Mouse (Mus musculus) Patski (cell line): ENCODE measurements around the gene Gm28308. TPM values are rescaled to one million over a fixed set of nuclear protein-coding genes. Genes with fewer than 3 reads are reported as not detected.
A peak's percentile ranks its signal among the peaks of the same experiment; 100 is the strongest.

Experiments
- ATAC-seq: fragments of 100-300 bp; one replicate; pipeline ENCODE4 v1.8.0; 2021
- CTCF ChIA-PET: fragments of 350-600 bp; sonication (Branson Sonifier 250); formaldehyde crosslinking; loops from one replicate; lab custom pipeline; 2022; ENCODE audit warnings: inconsistent platforms; lab: Charles Lee
- POLR2A ChIA-PET: fragments of 350-600 bp; sonication (Branson Sonifier 250); formaldehyde crosslinking; loops from one replicate; lab custom pipeline; 2022; ENCODE audit warnings: antibody characterized with exemption, inconsistent platforms; lab: Charles Lee
- DNase-seq: peaks from one replicate; pipeline ENCODE4 v3.0.0-alpha.2; 2011; ENCODE audit warnings: low read depth, low spot score
- H3K27me3 ChIP-seq: fragments of 371-371 bp; one replicate; pipeline ENCODE4 v1.5.1; 2021
- CTCF ChIP-seq: fragments of 100-300 bp; IDR thresholded peaks from one replicate; pipeline ENCODE4 v1.5.1; 2021
- in situ Hi-C: fragments of 300-500 bp; cut with MboI; formaldehyde crosslinking; loops from 3 replicates; pipeline ENCODE4 v1.11.1; 2018; ENCODE audit warnings: low pct_unique_long_range_greater_than_20kb, mixed read lengths
- polyA plus RNA-seq: library from polyadenylated mRNA; unstranded; gene quantifications from one replicate; pipeline ENCODE4 v1.2.3, GENCODE M21; 2021

Gene Gm28308
- polyA plus RNA-seq, 1 experiment from 2014 or later: 8.7 TPM

DNA sequence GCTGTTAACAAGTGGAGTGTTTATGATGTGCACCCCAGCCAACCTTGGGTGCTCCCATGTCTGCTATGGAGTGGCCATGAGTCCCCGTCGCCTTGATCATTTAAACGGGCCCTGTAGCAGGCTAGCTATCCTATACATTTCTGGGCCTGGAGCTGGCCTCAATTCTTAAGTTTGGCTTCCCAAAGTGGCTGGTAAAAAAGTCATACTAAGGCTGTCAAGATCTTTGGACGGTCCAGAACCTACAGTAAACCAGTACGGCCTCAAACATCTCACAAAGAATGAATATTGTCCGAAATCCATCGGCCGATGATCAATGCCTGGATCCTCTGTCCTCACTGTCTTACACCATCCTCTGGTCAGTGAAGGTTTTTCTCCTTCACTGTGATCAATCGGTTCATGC lies 22.1 kb upstream of the Gm28308 start:
- DNase-seq (no peak), ATAC-seq (no peak)
- POLR2A ChIA-PET: interaction anchor here (21.2 to 37.4 kb wide), 3 partner anchors 4 to 58 kb away, joined by 378 to 778 read pairs (median 778); partner anchors contain the start of genes 5730596B20Rik, Gm28308, Hoxa10 and Hoxa11
- in situ Hi-C loops: loop anchor here (25.0 kb wide), 1 partner anchor 1248 kb away; no protein-coding TSS in a partner anchor
- H3K27me3 ChIP-seq: no peaks in the 10 kb centered on the region
- no peak for TF ChIP-seq CTCF
- CTCF ChIA-PET: interaction anchor here (0.9 to 2.3 kb wide), 4 partner anchors 10 to 60 kb away, joined by 3 to 11 read pairs (median 4); partner anchors contain the start of genes Gm28308, Hoxa11 and Hoxa3

DNA sequence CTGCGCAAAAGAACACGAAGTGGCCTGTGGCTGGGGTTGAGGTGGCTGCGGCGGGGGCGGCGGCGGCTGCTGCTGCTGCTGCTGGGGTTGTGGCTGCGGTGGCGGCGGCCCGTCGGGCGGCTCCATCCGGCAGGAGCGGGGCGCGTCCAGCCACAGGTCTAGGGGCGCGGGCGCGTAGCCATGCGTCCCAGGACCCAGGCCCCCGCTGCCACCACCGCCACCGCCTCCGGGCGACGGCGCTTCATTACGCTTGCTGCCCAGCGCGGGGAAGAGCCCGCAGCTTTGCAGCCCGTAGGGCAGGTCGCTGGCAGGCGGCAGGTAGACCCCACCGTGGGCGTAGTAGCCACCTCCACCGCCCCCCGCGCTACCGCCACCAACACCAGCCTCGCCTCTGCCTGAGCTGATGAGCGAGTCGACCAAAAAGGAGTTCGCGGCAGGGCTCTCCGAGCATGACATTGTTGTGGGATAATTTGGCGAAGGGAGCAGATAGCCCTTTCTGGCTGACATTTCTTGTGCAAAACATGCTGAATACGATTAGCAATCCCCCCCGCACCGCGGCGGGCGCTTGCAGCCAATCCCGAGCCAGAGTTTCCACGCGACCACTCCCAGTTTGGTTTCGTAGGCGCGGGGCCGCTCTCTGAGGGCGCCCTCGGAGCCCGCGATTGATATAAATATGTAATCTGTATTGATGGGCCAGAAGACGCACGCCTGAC lies 21.4 kb upstream of the Gm28308 start:
- POLR2A ChIA-PET: interaction anchor here (1.9 to 37.4 kb wide), 4 partner anchors 4 to 73 kb away, joined by 8 to 778 read pairs (median 578); partner anchors contain the start of genes 5730596B20Rik, Gm28308, Hoxa10 and Hoxa11
- no peaks in the 10 kb centered on the region for H3K27me3 ChIP-seq
- CTCF ChIA-PET: interaction anchor here (0.9 to 1.6 kb wide), 4 partner anchors 11 to 233 kb away, joined by 3 to 4 read pairs (median 3); partner anchors contain the start of gene Hoxa7
- DNase-seq (no peak), ATAC-seq (peak; percentile 10)
- no peak for TF ChIP-seq CTCF
- in situ Hi-C loops: loop anchor here (25.0 kb wide), 1 partner anchor 1247 kb away; no protein-coding TSS in a partner anchor

DNA sequence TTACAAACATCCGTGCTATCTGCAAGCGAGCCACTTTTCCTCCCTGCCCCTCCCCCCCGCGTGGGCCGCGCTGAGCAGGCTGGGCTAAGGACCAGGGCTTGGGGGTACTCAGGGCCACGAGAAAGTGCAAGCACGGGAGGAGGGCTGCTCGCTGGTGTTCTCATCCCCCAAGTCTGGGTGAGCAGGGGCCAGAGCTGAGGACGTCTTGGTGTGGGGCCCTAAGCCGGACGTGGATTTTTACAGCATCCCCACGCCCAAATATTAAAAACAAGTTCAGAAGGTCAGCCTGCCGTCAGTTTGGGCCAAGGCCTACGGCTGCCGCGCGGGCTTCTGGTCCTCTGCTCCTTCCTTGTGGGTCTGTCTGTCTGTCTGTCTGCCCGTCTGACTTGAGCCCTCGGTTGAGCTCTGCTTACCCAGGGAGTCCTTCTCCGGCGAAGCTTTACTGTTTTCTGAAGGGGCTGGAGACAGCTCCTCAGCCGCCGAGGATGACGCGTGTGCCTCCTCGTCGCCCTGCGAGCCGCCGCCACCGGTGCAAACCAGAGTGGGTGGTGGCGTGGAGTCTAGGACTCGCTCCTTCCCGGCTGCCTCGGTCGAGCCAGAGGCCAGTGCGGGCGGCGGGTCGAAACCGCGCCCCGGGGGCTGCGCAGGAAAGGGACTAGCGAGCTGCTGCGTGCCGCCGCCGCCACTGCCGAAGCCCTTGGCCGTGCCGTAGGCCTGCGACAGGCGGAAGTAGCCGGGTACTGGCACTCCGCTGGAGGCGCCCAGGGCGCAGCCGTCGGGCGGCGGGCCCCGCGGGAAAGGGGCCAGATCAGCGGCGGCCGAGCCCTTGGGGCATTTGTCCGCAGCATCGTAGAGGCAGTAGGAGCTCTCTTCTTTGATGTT lies 20.6 kb upstream of the Gm28308 start:
- ATAC-seq: no peak
- peak; percentile 31 for DNase-seq
- in situ Hi-C loops: loop anchor here (25.0 kb wide), 1 partner anchor 1246 kb away; no protein-coding TSS in a partner anchor
- POLR2A ChIA-PET: interaction anchor here (1.9 to 37.4 kb wide), 4 partner anchors 5 to 73 kb away, joined by 8 to 778 read pairs (median 578); partner anchors contain the start of genes 5730596B20Rik, Gm28308, Hoxa10 and Hoxa11
- CTCF ChIA-PET: interaction anchor here (0.6 to 1.6 kb wide), 5 partner anchors 10 to 232 kb away, joined by 3 to 8 read pairs (median 4); partner anchors contain the start of gene Hoxa7
- H3K27me3 ChIP-seq: no peaks in the 10 kb centered on the region
- no peak for TF ChIP-seq CTCF

DNA sequence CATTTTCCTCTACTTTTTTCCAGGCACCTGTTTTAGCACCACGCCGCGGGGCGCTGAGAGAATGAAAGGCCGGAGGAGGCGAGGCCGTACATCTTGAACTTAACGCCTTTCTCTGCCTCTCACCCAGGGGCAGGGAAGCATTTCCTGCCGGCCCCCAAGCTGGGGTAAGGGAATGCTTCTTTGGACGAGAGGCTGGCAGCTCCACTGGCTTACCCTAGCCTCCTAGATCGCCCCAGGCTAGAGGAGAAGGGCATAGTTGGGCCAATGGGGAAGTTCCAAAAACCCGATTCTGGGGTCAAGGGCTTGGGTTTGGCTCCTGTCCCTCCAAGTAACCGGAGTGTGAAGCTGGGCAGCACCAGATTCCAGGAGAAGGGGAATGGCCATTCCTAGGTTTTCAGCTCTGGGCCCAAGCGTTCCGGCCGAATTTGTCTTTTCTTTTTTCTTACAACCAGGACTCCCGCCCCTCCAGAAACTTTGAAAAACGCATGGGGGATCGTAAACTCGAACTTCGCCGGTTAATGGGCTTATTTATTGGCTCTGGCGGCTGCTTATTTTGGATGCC lies 19.9 kb upstream of the Gm28308 start:
- TF ChIP-seq CTCF: no peak
- no peak for ATAC-seq
- ChIA-PET POLR2A (interaction anchor here (0.6 to 37.4 kb wide), 6 partner anchors 6 to 610 kb away, joined by 4 to 778 read pairs (median 193); partner anchors contain the start of genes 5730596B20Rik, Gm28308, Hoxa10 and Hoxa11), CTCF (interaction anchor here (0.6 to 1.6 kb wide), 5 partner anchors 9 to 231 kb away, joined by 3 to 8 read pairs (median 4); partner anchors contain the start of gene Hoxa7)
- DNase-seq: peak; percentile 17
- H3K27me3 ChIP-seq: no peaks in the 10 kb centered on the region
- in situ Hi-C loops: loop anchor here (25.0 kb wide), 1 partner anchor 1246 kb away; no protein-coding TSS in a partner anchor

DNA sequence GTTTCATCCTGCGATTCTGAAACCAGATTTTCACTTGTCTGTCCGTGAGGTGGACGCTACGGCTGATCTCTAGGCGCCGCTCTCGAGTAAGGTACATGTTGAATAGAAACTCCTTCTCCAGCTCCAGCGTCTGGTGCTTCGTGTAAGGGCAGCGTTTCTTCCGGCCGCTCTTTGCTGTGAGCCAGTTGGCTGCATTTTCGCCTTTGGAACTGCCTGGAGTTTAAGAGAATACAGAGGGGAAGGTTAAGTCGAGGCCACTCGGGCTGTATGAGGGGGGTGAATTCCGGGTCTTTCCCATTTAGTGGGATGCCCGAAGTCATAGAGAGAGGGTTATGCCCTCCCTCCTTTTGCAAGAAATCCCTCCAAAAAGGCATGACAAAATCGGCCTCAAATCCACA lies 19.4 kb upstream of the Gm28308 start:
- H3K27me3 ChIP-seq: no peaks in the 10 kb centered on the region
- DNase-seq (peak; percentile 20), ATAC-seq (no peak)
- in situ Hi-C loops: loop anchor here (25.0 kb wide), 1 partner anchor 1245 kb away; no protein-coding TSS in a partner anchor
- ChIA-PET CTCF (interaction anchor here (1.0 to 4.3 kb wide), 5 partner anchors 9 to 14 kb away, joined by 4 to 23 read pairs (median 6); partner anchors contain the start of gene Hoxa7), POLR2A (interaction anchor here (0.6 to 37.4 kb wide), 6 partner anchors 6 to 611 kb away, joined by 4 to 778 read pairs (median 193); partner anchors contain the start of genes 5730596B20Rik, Gm28308, Hoxa10 and Hoxa11)
- TF ChIP-seq CTCF: no peak

DNA sequence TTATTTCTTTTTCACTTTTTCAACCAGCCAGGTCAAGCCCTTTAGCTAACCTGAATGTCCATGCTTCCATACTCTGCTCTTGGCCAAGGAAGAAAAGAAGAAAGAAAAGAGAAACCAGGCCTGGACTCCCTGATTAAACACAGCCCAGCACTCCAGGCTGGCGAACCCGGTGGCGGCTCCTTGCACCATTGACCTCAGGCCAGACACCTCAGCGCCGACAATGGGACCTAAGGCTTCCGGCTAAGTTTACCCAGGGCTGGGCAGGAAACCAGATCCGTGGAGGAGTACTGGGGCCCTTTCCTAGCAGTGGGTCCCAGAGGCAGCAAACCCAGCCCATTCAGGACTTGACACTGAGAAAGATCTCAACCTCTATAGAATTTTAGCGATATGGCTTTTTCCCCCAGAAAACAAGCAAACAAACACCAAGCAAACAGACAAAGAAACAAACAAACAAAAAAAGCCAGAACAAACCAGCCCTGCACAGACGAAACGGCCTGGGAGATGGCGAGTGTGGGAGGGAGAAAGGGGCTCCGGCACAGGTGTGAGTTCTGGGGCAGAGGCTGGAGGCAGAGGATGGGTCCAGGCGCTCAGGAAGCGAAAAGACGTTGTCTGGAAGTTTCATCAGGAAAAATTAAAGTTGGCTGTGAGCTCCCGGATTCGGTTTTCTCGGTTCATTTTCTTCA lies 18.9 kb upstream of the Gm28308 start:
- DNase-seq: peak; percentile 25
- CTCF ChIA-PET: interaction anchor here (1.4 to 4.3 kb wide), 6 partner anchors 7 to 17 kb away, joined by 4 to 23 read pairs (median 6); partner anchors contain the start of genes Hoxa10 and Hoxa11

DNA sequence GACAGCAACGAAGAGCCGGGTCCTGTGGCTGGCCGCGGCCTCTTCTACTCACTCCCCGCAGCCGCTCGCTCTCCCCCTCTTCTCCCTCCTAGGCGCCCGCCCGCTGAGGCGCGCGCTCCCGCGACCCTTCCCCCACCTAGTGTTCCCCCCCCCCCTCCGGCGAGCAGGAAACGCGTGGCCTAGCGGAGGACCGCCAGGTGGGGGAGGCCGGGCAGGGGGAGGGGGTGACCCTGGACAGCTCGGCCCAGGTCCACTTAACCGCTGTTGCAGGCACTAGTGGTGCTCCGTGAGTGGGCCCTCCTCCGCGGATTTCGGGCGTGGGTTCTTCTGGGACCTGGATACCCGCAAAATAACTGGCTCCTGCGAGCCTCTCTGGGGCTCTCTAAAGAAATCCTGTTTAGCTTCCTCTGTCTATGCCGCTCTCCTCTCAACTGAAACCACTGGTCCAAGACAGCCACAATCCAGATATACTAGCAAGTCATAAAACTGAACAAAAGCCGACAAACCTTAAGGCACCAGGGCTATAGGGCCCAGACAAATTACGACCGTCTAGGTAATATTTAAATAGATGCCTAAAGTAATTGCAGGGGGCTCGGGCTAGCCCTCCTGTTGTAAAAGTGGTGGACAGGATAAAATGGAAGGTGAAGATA lies 17.5 kb upstream of the Gm28308 start, which contains the start of gene Hoxa9:
TSS of gene Hoxa9 (minus strand) at position 574 of the 650 bp plus-strand sequence.
- DNase-seq: peak; percentile 63
- no peak for TF ChIP-seq CTCF
- no peak for ATAC-seq
- H3K27me3 ChIP-seq: no peaks in the 10 kb centered on the region
- in situ Hi-C loops: loop anchor here (25.0 kb wide), 1 partner anchor 1243 kb away; no protein-coding TSS in a partner anchor
- POLR2A ChIA-PET: interaction anchor here (21.2 to 37.4 kb wide), 3 partner anchors 8 to 53 kb away, joined by 378 to 778 read pairs (median 778); partner anchors contain the start of genes 5730596B20Rik, Gm28308, Hoxa10 and Hoxa11
- CTCF ChIA-PET: interaction anchor here (0.7 to 4.3 kb wide), 8 partner anchors 9 to 53 kb away, joined by 3 to 23 read pairs (median 4); partner anchors contain the start of genes 5730596B20Rik, Hoxa10, Hoxa11 and Hoxa7

More for the DNA sequence above, 18.9 kb upstream of the Gm28308 start:
- no peaks in the 10 kb centered on the region for H3K27me3 ChIP-seq
- in situ Hi-C loops: loop anchor here (25.0 kb wide), 1 partner anchor 1245 kb away; no protein-coding TSS in a partner anchor
- ATAC-seq: no peak
- POLR2A ChIA-PET: interaction anchor here (0.6 to 37.4 kb wide), 6 partner anchors 7 to 848 kb away, joined by 4 to 778 read pairs (median 191); partner anchors contain the start of genes 5730596B20Rik, Gm28308, Hoxa10 and Hoxa11
- TF ChIP-seq CTCF: no peak
